Mouse (Mus musculus) ES-E14 (cell line): ENCODE measurements around the gene G3bp2. TPM values are rescaled to one million over a fixed set of nuclear protein-coding genes. Genes with fewer than 3 reads are reported as not detected.
A peak's percentile ranks its signal among the peaks of the same experiment; 100 is the strongest.

Experiments used
- DNase-seq: peaks from one replicate; pipeline ENCODE4 v3.0.0-alpha.2; 2013; ENCODE audit warnings: low read depth, low spot score
- H3K27ac ChIP-seq: 2 replicates; pipeline ENCODE4 v1.5.1; 2012; ENCODE audit warnings: low read depth, mild to moderate bottlenecking, low read length, moderate library complexity, mixed read lengths; ENCODE audit not compliant: poor library complexity, insufficient read depth, severe bottlenecking
- H3K36me3 ChIP-seq: 2 replicates; pipeline ENCODE4 v1.6.1; 2012; ENCODE audit warnings: mild to moderate bottlenecking, low read length, moderate library complexity, mixed read lengths; ENCODE audit not compliant: control insufficient read depth, poor library complexity, insufficient read depth, severe bottlenecking
- H3K4me1 ChIP-seq, 2 experiments: fragments of 150-350 bp in 1 of 2; sonication (generic) in 1 of 2; 2 replicates each; pipeline ENCODE4 v1.6.1; 2012; ENCODE audit warnings: low read length in 2 of 2, mild to moderate bottlenecking in 1 of 2, mixed read lengths in 1 of 2; ENCODE audit not compliant: control insufficient read depth in 2 of 2, insufficient read depth in 2 of 2, poor library complexity in 1 of 2
- H3K4me3 ChIP-seq, 2 experiments: fragments of 150-350 bp in 1 of 2; sonication (generic) in 1 of 2; 2 replicates each; pipeline ENCODE4 v1.5.1; 2012; ENCODE audit warnings: low read length in 2 of 2, low read depth in 1 of 2, mild to moderate bottlenecking in 1 of 2, mixed read lengths in 1 of 2; ENCODE audit not compliant: insufficient read depth in 1 of 2, poor library complexity in 1 of 2, severe bottlenecking in 1 of 2
- H3K9ac ChIP-seq: 2 replicates; pipeline ENCODE4 v1.6.1; 2012; ENCODE audit warnings: low read depth, mild to moderate bottlenecking, low read length, mixed read lengths; ENCODE audit not compliant: poor library complexity, insufficient read depth, severe bottlenecking
- H3K9me3 ChIP-seq: fragments of 150-350 bp; sonication (generic); 2 replicates; pipeline ENCODE4 v1.6.1; 2012; ENCODE audit warnings: low read depth, mild to moderate bottlenecking, low read length; ENCODE audit not compliant: control insufficient read depth, insufficient read depth
- CHD2 ChIP-seq: IDR thresholded peaks from 2 replicates; pipeline ENCODE4 v1.6.1; 2014; ENCODE audit warnings: mild to moderate bottlenecking, low read depth, low read length, inconsistent platforms
- HCFC1 ChIP-seq: IDR thresholded peaks from 2 replicates; pipeline ENCODE4 v1.6.1; 2012; ENCODE audit warnings: low read length, inconsistent platforms, borderline replicate concordance; ENCODE audit not compliant: insufficient read depth
- MAFK ChIP-seq: IDR thresholded peaks from 2 replicates; pipeline ENCODE4 v1.6.1; 2014; ENCODE audit warnings: mild to moderate bottlenecking, low read depth, low read length, inconsistent platforms; ENCODE audit not compliant: insufficient read depth
- ZC3H11A ChIP-seq: IDR thresholded peaks from 2 replicates; pipeline ENCODE4 v1.6.1; 2012; ENCODE audit warnings: low read depth, mild to moderate bottlenecking, inconsistent platforms, low read length, borderline replicate concordance
- ZNF384 ChIP-seq: IDR thresholded peaks from 2 replicates; pipeline ENCODE4 v1.6.1; 2012; ENCODE audit warnings: low read depth, low read length, inconsistent platforms
- in situ Hi-C, 2 experiments: fragments of 600-800 bp; cut with MboI; formaldehyde crosslinking; loops; one replicate each; pipeline ENCODE4 v1.15.1; 2025; ENCODE audit warnings: low sequenced_read_pairs in 2 of 2, inconsistent platforms in 1 of 2; ENCODE audit not compliant: unreplicated experiment in 2 of 2
- total RNA-seq: library from RNA; depleted of rRNA; stranded (reverse); fragments of 300-350 nt; gene quantifications from 2 replicates; pipeline ENCODE4 v1.2.3, GENCODE M21; 2012

The G3bp2 gene
- total RNA-seq, 1 experiment, result 266 TPM

DNA sequence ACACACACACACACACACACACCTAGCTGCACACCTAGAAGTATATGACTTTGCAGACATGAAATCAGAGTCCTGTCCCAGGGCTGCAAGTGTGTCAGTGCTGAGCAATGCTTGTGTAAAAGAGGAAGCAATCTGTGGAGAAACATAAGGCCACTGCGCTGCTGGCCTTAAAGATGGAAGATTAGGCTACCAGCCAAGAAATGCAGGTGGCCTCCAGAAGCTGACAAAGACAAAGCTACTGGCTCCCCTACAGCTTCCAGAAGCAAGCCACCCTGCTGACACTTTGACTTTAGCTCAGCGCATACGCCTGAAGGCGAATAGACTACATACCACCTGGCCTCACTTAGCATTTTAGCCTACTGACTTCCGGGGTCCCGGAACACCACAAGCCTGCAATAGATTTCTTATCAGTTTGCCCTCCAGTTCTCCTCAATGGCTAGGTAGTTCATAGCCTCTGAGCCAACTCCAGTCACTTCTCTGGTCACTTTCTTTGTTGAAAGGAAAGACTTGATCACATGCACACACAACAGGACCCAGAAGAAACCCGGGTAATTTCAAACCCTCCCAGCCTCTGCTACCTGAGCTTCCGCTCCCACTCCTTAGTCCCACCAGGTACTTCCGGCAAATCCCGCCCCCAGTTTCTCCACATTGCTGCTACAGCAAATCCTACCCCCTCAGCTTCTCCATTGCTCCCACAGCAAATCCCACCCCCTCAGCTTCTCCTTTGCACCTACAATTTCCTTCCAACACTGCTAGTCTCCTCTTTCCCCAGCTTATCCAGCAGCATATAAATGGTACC is 23.0 kb upstream of the G3bp2 start:
- Histone ChIP-seq H3K4me3 (peak overlapping the region; percentile 26 to 54), H3K27ac (peak overlapping the region; percentile 96), H3K9me3 (no peaks in the 10 kb centered on the region), H3K4me1 (peaks cover 3 to 20% of the 10 kb centered on the region in 2 experiments), H3K36me3 (no peaks in the 10 kb centered on the region), H3K9ac (peak overlapping the region; percentile 74; the same call in 1 of the 2 replicates)
- in situ Hi-C loops, result no loop called here
- DNase-seq, result no peak
- TF ChIP-seq HCFC1 (no peak), CHD2 (no peak), MAFK (no peak), ZNF384 (no peak), ZC3H11A (no peak)

DNA sequence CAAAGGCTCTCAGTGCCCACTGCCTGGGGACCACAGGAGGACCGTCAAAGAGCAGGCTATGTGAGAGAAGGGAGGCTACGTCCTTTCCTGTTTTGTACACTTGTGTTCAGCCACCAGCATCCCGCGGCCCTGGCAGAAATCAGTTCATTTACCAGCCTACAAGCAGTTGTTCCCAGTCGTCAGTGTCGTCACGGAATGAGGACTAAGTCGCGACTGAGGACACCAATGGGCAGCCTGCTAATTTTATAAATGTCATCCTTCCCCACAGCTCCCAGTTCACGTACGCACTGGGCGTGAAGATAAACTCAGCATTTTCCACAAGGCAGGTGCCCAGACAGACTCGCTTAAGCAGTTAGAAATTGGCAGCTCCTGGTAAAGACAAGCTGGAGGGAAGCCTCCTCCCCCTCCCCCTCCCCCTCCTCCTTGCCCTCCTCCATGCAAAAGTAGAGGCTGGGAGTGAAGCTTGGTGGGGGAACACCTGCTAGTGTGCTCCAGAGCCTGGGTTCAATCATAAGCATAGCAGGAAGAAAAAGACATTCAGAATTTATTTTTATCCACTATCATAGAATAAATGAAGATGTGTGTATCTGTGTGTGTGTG is 20.4 kb upstream of the G3bp2 start:
- in situ Hi-C loops, result no loop called here
- peak overlapping the region; percentile 78 for H3K27ac ChIP-seq

DNA sequence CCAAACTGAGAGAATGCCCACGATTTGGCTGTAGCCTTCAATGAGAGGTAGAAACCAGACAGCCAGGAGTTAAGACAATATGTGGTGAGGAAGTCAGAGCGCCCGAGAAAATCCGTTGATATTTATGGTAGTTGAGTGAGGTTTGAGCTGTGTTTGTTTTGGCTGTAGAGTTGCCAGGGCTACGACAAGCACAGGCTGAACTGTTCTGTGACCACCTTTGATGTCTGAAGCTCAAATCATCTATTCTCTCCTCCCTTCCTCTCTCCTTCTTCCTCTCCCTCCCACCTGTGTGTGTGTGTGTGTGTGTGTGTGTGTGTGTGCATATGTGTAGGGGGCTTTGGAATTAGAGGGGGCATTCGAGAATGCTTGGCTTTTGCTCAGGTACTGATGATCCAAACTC is 19.5 kb upstream of the G3bp2 start:
- DNase-seq, result no peak
- H3K9me3 ChIP-seq, result no peaks in the 10 kb centered on the region
- H3K36me3 ChIP-seq, result no peaks in the 10 kb centered on the region
- peak overlapping the region; percentile 78 for H3K27ac ChIP-seq
- peaks cover 9 to 28% of the 10 kb centered on the region in 2 experiments for H3K4me1 ChIP-seq
- in situ Hi-C loops, result no loop called here
- H3K9ac ChIP-seq, result peak overlapping the region; percentile 71; the same call in 1 of the 2 replicates
- H3K4me3 ChIP-seq, result no peak overlapping the region
- TF ChIP-seq ZNF384 (no peak), MAFK (no peak), ZC3H11A (no peak), HCFC1 (no peak), CHD2 (no peak)

More for the DNA sequence above, 20.4 kb upstream of the G3bp2 start:
- no peak for TF ChIP-seq ZNF384
- no peak for TF ChIP-seq MAFK
- no peak for TF ChIP-seq ZC3H11A
- TF ChIP-seq CHD2, result no peak
- Histone ChIP-seq H3K9ac (peak overlapping the region; percentile 71), H3K4me3 (peak overlapping the region; percentile 37 to 42), H3K36me3 (no peaks in the 10 kb centered on the region), H3K4me1 (peaks cover 5 to 26% of the 10 kb centered on the region in 2 experiments), H3K9me3 (no peaks in the 10 kb centered on the region)
- DNase-seq, result no peak

DNA sequence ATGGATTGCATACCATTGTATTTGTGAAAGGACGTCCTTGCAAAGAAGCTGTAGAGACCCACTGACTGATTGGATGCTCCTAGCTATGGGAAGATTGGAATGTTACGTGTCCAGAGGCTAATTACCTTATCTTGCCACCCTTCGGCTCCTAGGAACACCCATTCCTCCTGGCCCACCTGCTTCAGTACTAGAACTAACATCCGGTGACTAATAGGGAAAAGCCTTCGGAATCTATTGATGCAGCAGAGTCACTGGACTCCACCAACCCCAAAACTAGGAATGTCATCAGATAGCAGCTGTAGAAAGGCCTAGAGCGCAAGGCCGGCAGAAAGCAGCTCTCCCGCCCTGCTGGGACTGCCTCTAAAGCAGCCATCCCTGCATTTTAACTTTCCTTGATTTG is 18.1 kb upstream of the G3bp2 start:
- H3K9ac ChIP-seq, result no peak overlapping the region; the same call in 1 of the 2 replicates
- no peak for DNase-seq
- TF ChIP-seq CHD2 (no peak), ZNF384 (no peak), ZC3H11A (no peak), MAFK (no peak), HCFC1 (no peak)
- H3K36me3 ChIP-seq, result no peaks in the 10 kb centered on the region
- H3K4me3 ChIP-seq, result no peak overlapping the region
- peak overlapping the region; percentile 49; the same call in 1 of the 2 replicates for H3K27ac ChIP-seq
- peaks cover 17 to 31% of the 10 kb centered on the region in 2 experiments for H3K4me1 ChIP-seq
- in situ Hi-C loops, result no loop called here
- no peaks in the 10 kb centered on the region for H3K9me3 ChIP-seq
